Mouse (Mus musculus) liver, postnatal 0 days (tissue): ENCODE data around the gene Ccdc136.

Experiments
- CTCF ChIP-seq: sonication (generic); IDR thresholded peaks from 2 replicates; pipeline ENCODE4 v1.5.1; 2016; ENCODE audit warnings: antibody characterized with exemption, low read depth
- EP300 ChIP-seq: IDR thresholded peaks from 2 replicates; pipeline ENCODE4 v1.6.1; 2016; ENCODE audit warnings: antibody characterized with exemption, low read depth, mild to moderate bottlenecking

DNA sequence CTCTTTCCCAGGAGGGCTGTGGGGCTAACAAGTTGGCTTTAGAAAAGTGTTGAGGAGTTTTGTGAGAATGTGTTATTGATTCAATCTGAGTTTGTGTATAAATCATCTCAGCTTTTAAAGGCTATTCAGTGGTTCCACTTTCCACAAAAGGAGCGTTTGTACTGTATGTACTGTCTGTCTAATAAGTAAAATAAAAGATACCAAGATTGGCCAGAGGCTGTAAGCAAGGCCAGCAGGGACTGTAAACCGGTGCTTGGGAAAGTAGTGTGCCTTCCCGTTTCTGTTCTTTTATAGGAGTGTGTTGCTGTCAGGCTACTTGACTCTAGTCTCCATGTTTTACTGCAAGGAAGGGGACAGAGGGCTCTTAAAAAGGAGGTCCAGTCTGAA lies 33.0 kb upstream of the Ccdc136 start:
- TF ChIP-seq EP300 (no peak), CTCF (no peak)
